Mouse (Mus musculus) monocyte, adult 5-6 weeks (primary cell): ENCODE results near the gene Gcm1. TPM values are rescaled to one million over a fixed set of nuclear protein-coding genes. Genes with fewer than 3 reads are reported as not detected.

Experiments used
- total RNA-seq: library from RNA; stranded (forward); fragments of 200-1000, 200-491, 200-594 nt; gene quantifications from 3 replicates; pipeline ENCODE4 v1.2.3, GENCODE M21; 2017

The Gcm1 gene
- total RNA-seq, 1 experiment from 2014 or later, result not detected

Other genes starting within 250 kb of the Gcm1 start
- 127 to 171 TPM (median 154 TPM) in 3 replicates for gene Elovl5, start 134.6 kb upstream of the Gcm1 start, total RNA-seq
- 43.6 to 76.3 TPM (median 68.7 TPM) in 3 replicates for gene Fbxo9, start 57.1 kb downstream of the Gcm1 start, total RNA-seq
- gene Ick, start 57.3 kb downstream of the Gcm1 start, total RNA-seq, result 3.4 to 5.2 TPM (median 3.9 TPM) in 3 replicates
- 0.68 TPM in 1 of 3 replicates, not detected in the others for gene Gsta4, start 130.8 kb downstream of the Gcm1 start, total RNA-seq
- not detected in 3 replicates for gene Gsta1, start 178.7 kb downstream of the Gcm1 start, total RNA-seq
- gene Gm3776, start 205.2 kb downstream of the Gcm1 start, total RNA-seq, result not detected in 3 replicates
- not detected in 3 replicates for gene Gm10639, start 238.0 kb downstream of the Gcm1 start, total RNA-seq